Mouse (Mus musculus) liver, embryonic 16.5 days (tissue): ENCODE measurements around the gene Kcnip1. TPM values are rescaled to one million over a fixed set of nuclear protein-coding genes. Genes with fewer than 3 reads are reported as not detected.
A peak's percentile ranks its signal among the peaks of the same experiment; 100 is the strongest.

Experiments
- ATAC-seq: fragments of 200-750 bp; cut with Nextera tagmentation; 2 replicates; pipeline ENCODE4 v1.8.0; 2017; ENCODE audit warnings: low read depth, mild to moderate bottlenecking, moderate number of reproducible peaks, moderate library complexity
- H3K27ac ChIP-seq: fragments of 300-500 bp; sonication (generic); 2 replicates; pipeline ENCODE4 v1.5.1; 2014; ENCODE audit warnings: mild to moderate bottlenecking, low read length
- H3K27me3 ChIP-seq: fragments of 300-500 bp; sonication (generic); 2 replicates; pipeline ENCODE4 v1.6.1; 2014; ENCODE audit warnings: low read depth, low read length, mixed read lengths; ENCODE audit not compliant: control insufficient read depth, insufficient read depth
- H3K36me3 ChIP-seq: fragments of 300-500 bp; sonication (generic); 2 replicates; pipeline ENCODE4 v1.6.1; 2014; ENCODE audit warnings: mild to moderate bottlenecking; ENCODE audit not compliant: control insufficient read depth, insufficient read depth
- H3K4me1 ChIP-seq: fragments of 300-500 bp; sonication (generic); 2 replicates; pipeline ENCODE4 v1.6.1; 2014; ENCODE audit warnings: low read depth, low read length, mixed read lengths; ENCODE audit not compliant: control insufficient read depth
- H3K4me2 ChIP-seq: fragments of 300-500 bp; sonication (generic); 2 replicates; pipeline ENCODE4 v1.6.1; 2014; ENCODE audit warnings: low read depth, low read length, mixed read lengths
- H3K4me3 ChIP-seq: fragments of 300-500 bp; sonication (generic); 2 replicates; pipeline ENCODE4 v1.5.1; 2014; ENCODE audit warnings: low read depth, mild to moderate bottlenecking, low read length
- H3K9ac ChIP-seq: fragments of 300-500 bp; sonication (generic); 2 replicates; pipeline ENCODE4 v1.6.1; 2014; ENCODE audit warnings: low read depth, low read length
- H3K9me3 ChIP-seq: fragments of 300-500 bp; sonication (generic); replicated peaks from 2 replicates; pipeline ENCODE4 v1.6.1; 2016; ENCODE audit warnings: low read length; ENCODE audit not compliant: control insufficient read depth
- WGBS: fragments of 180-500 bp; shearing (Covaris S2); extraction: QIAGEN DNeasy Blood & Tissue Kit; methylation state at CpG from one replicate; pipeline ENCODE4 v1.1.7; 2014; ENCODE audit not compliant: insufficient replicate concordance; 5-methylcytosine and 5-hydroxymethylcytosine counted together
- polyA plus RNA-seq: library from polyadenylated mRNA; unstranded; fragments of >200 nt; fragmentation: Nextera tagmentation; extraction: Ambion mirVana; gene quantifications from 2 replicates; pipeline ENCODE4 v1.2.1, GENCODE M21; 2015

The Kcnip1 gene
- polyA plus RNA-seq, 1 experiment from 2014 or later, result 0.35 TPM

DNA sequence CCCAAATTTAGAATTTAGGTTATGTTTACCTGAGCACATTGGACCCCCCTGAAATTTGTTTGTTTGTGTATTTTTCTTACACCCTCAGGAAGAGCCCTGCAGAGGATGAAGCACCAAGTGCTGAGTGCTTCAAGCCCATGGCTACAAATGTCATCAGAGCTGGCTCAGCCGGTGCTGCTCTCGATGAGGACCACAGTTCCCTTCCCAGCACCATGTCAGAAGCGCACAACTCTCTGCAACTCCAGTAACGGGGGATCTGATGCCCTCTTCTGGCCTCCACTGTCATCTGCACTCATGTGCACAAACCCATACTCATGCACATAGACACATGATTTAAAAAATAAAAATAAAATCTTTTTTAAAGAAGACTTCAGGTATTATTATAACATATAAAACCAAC, 128.7 kb downstream of the Kcnip1 start:
- H3K27me3 ChIP-seq, result no peaks in the 10 kb centered on the region
- no peak for ATAC-seq
- no peaks in the 10 kb centered on the region for H3K9me3 ChIP-seq
- H3K27ac ChIP-seq, result no peak overlapping the region
- 78% methylated on average over 4 of the region's 4 CpGs for WGBS
- H3K4me1 ChIP-seq, result no peaks in the 10 kb centered on the region; the same call in 1 of the 2 replicates
- H3K36me3 ChIP-seq, result no peaks in the 10 kb centered on the region
- no peak overlapping the region for H3K4me3 ChIP-seq
- no peak overlapping the region for H3K4me2 ChIP-seq
- H3K9ac ChIP-seq, result no peak overlapping the region

DNA sequence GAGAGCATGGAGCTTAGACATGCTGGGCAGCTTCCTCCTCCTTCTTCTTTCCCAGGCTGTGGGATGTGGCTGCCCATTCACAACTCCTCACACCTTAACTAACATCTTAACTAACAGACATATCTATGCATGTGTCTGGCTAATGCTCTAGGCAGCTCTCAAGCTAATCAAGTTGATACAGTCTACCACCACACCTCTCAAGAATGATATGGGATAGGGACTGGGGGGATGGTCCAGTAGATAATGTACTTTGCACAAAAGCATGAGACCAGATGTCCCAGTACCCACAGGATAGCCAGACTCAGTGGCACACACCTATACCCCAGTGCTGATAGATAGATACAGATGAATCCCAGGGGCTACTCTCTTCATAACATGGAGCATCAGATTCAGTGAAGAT, 131.1 kb downstream of the Kcnip1 start:
- H3K4me2 ChIP-seq, result no peak overlapping the region
- no peak overlapping the region for H3K9ac ChIP-seq
- H3K9me3 ChIP-seq, result no peaks in the 10 kb centered on the region
- H3K27ac ChIP-seq, result no peak overlapping the region
- no peaks in the 10 kb centered on the region; the same call in 1 of the 2 replicates for H3K4me1 ChIP-seq
- ATAC-seq, result peak; percentile 88
- H3K4me3 ChIP-seq, result no peak overlapping the region
- no peaks in the 10 kb centered on the region for H3K27me3 ChIP-seq
- H3K36me3 ChIP-seq, result no peaks in the 10 kb centered on the region

DNA sequence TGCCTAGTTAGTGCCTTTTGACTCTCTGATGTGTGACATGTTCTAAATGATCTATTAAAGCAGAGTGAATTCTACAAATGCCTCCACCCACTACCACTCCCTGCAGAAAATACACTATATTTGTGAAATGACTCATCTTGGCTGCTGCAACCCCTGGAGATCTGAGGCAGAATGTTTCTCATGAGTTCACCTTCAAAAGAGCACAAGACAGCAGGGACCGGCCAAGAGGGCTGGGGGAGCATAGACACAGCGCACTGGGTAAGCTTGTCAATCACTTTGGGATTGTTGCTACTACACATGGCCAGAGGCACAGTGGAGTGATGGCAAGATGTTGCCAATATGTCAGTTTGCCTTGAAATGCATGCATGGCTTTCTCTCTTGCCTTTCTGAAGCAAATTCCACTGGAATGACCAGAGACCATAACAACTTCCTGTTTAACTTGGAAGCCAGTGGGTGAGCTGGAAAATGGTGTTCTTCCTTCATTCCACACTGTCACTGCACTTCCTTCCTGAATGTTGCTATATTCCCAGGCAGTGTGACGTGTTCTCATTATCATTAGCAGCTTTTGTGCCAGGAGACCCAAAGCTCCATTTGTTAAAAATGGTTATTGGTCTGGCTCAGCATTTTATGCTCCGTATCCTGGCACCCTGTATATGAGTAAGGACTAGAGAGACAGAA, 131.9 kb downstream of the Kcnip1 start:
- Histone ChIP-seq H3K4me2 (no peak overlapping the region), H3K4me1 (no peaks in the 10 kb centered on the region; the same call in 1 of the 2 replicates), H3K27me3 (no peaks in the 10 kb centered on the region), H3K9ac (no peak overlapping the region), H3K36me3 (no peaks in the 10 kb centered on the region), H3K4me3 (no peak overlapping the region), H3K9me3 (no peaks in the 10 kb centered on the region), H3K27ac (no peak overlapping the region)
- 63% methylated on average over 4 of the region's 4 CpGs for WGBS
- ATAC-seq, result no peak

DNA sequence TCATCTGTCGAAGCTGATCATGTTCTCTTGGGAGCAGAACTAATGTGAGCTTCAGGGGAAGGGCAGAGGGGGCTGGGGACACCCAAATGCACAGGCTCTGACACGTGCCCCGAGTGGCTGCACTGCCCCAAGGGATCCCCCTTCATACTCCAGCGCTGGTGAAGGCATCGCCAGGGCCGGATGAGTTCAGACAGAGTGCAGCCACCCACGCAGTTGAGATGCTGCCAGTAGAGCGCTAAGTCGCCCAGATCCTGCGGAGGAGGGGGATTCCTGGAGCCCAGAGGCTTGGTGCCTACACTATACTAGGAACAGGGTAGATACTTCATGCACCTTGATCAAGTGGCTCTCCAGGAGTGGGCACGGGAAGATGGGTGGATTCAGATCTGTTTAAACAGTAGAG, 143.3 kb downstream of the Kcnip1 start:
- Histone ChIP-seq H3K27me3 (peaks cover 8% of the 10 kb centered on the region), H3K9me3 (no peaks in the 10 kb centered on the region), H3K4me3 (no peak overlapping the region), H3K4me2 (no peak overlapping the region), H3K36me3 (no peaks in the 10 kb centered on the region), H3K27ac (no peak overlapping the region), H3K9ac (no peak overlapping the region), H3K4me1 (no peaks in the 10 kb centered on the region)
- no peak for ATAC-seq
- WGBS, result 60% methylated on average over 11 of the region's 11 CpGs

DNA sequence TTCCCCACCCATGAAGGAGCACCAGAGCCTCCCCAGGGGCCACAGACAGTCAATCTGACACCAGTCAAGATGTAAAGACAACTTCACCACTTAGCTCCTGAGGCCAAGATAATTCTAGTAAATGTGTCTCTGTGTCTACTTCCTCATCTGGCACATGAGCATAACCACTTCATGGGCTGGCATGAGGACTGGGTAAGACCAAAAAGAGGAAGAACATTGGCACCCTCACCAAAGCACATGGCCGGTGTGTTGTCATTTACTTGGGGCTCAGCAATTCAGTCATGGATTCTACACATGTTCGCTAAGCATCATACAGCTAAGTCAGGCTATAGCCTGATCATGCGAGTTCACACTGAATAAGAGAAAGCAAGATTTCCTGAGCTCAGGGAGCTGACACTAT, 144.3 kb downstream of the Kcnip1 start:
- Histone ChIP-seq H3K4me2 (no peak overlapping the region), H3K9me3 (no peaks in the 10 kb centered on the region), H3K9ac (no peak overlapping the region), H3K4me3 (no peak overlapping the region), H3K27ac (no peak overlapping the region), H3K27me3 (peaks cover 12% of the 10 kb centered on the region), H3K4me1 (no peaks in the 10 kb centered on the region), H3K36me3 (no peaks in the 10 kb centered on the region)
- no peak for ATAC-seq
- 55% methylated on average over 3 of the region's 3 CpGs for WGBS

DNA sequence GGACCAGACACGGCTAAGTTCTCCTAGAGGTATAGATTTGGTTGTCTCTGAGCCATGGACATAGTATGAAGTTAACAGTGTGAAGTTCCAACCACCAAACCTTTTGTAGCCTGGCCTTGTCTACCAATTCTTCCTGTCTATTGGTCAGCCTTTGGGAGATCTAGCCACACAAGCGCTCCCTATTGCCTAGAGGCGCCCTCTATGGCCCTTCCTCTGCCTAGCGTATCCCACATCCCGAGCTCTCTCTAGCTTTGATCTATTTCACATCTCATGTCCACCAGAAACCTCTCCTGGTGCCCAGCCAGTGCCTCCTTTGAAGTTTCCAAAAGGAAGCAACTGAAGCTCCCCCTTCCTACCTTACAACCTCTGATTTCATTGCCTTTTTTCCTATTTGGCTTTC, 147.0 kb downstream of the Kcnip1 start:
- Histone ChIP-seq H3K9ac (no peak overlapping the region), H3K27me3 (peaks cover 30% of the 10 kb centered on the region), H3K27ac (no peak overlapping the region), H3K4me2 (no peak overlapping the region), H3K4me3 (no peak overlapping the region), H3K4me1 (no peaks in the 10 kb centered on the region), H3K36me3 (no peaks in the 10 kb centered on the region), H3K9me3 (no peaks in the 10 kb centered on the region)
- 41% methylated on average over 5 of the region's 5 CpGs for WGBS
- ATAC-seq, result no peak

DNA sequence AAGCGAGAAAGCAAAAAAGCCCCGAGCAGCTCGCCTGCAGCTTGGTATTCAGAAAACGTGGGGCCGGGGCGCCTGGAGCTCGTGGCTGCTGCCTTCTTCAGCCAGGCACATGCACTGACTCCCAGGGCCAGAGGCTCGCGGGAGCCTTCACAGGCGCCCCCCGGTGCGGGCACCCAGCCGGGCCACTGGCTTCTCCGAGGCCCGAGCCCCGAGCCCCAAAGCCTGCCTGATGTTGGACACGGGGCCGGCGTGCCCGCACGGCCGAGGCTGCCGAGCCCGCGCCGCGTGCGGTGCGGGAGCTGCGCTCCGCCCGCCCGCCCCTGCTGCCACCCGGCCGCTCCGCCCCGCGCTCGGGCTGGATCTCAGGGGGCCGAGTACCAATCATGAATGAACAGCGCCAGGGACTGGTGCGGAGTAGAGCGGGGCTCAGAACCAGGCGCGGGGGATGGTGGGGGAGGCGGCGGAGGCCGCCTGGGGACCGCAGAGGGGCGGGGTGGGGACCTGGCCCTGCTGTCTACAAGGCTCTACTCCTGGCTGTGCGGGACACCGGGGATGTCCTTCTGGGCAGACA, 149.6 kb downstream of the Kcnip1 start:
- Histone ChIP-seq H3K36me3 (no peaks in the 10 kb centered on the region), H3K4me3 (no peak overlapping the region), H3K9ac (no peak overlapping the region), H3K27ac (no peak overlapping the region), H3K4me2 (no peak overlapping the region), H3K27me3 (peaks cover 30% of the 10 kb centered on the region), H3K4me1 (no peaks in the 10 kb centered on the region), H3K9me3 (no peaks in the 10 kb centered on the region)
- 1% methylated on average over 49 of the region's 52 CpGs for WGBS
- no peak for ATAC-seq

DNA sequence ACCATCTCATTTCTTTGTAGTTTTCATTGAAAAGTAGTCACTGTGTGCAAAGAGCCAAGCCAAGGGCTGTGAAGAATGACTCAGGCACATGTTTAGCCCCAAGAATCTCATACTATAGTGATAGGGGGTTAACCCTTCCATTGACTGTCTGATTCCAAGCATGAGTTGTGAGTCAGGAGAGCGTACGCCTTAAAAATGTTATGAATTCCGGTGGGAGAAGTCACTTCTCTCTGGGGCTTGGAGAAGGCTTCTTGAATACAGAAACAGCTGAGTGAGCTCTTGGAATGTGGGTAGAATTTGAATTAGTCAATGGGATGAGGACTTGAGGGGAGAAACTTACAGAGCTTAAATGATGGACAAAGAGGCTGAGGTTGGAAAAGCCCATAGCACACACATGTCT, 153.9 kb downstream of the Kcnip1 start:
- Histone ChIP-seq H3K27ac (no peak overlapping the region), H3K4me1 (no peaks in the 10 kb centered on the region), H3K4me2 (no peak overlapping the region), H3K9ac (no peak overlapping the region), H3K36me3 (no peaks in the 10 kb centered on the region), H3K27me3 (peaks cover 19% of the 10 kb centered on the region), H3K4me3 (no peak overlapping the region), H3K9me3 (no peaks in the 10 kb centered on the region)
- WGBS, result 76% methylated on average over 3 of the region's 3 CpGs
- no peak for ATAC-seq

DNA sequence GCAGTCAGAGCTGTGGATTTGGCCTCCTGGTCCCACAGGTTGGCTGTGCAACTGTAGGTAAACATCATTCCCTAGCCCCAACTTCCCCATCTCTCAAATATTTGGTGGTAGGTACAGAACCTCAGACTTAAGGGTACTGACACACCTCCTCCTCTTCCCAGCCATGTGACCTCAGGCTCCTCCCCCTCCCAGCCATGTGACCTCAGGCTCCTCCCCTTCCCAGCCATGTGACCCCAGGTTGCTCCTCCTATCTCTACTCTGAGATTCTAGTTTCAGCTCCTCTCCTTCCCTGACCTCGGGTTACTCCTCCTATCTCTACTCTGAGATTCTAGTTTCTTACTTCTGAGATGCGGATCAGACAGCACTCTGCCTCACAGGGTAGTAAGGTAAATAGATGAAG, 163.2 kb downstream of the Kcnip1 start:
- Histone ChIP-seq H3K4me2 (no peak overlapping the region), H3K36me3 (no peaks in the 10 kb centered on the region), H3K27ac (no peak overlapping the region), H3K9me3 (no peaks in the 10 kb centered on the region), H3K4me1 (no peaks in the 10 kb centered on the region), H3K27me3 (no peaks in the 10 kb centered on the region), H3K4me3 (no peak overlapping the region), H3K9ac (no peak overlapping the region)
- ATAC-seq, result no peak
- 60% methylated on average over 2 of the region's 2 CpGs for WGBS
